Mouse (Mus musculus) midbrain, postnatal 0 days (tissue): ENCODE results near the gene Shroom3. TPM values are rescaled to one million over a fixed set of nuclear protein-coding genes. Genes with fewer than 3 reads are reported as not detected.

ENCODE experiments used
- ATAC-seq: fragments of 200-750 bp; cut with Nextera tagmentation; 2 replicates; pipeline ENCODE4 v1.8.0; 2017; ENCODE audit warnings: moderate number of reproducible peaks, mild to moderate bottlenecking, moderate TSS enrichment, moderate library complexity; ENCODE audit not compliant: low FRiP score
- DNase-seq: peaks from one replicate; pipeline ENCODE4 v3.0.0-alpha.2; 2015; ENCODE audit warnings: low spot score
- H3K27ac ChIP-seq: fragments of 300-500 bp; sonication (generic); 2 replicates; pipeline ENCODE4 v1.5.1; 2014; ENCODE audit warnings: low read depth, mild to moderate bottlenecking, low read length, mixed read lengths
- H3K27me3 ChIP-seq: fragments of 300-500 bp; sonication (generic); 2 replicates; pipeline ENCODE4 v1.6.1; 2014; ENCODE audit warnings: low read length, control low read depth, mixed read lengths; ENCODE audit not compliant: insufficient read depth
- H3K36me3 ChIP-seq: fragments of 300-500 bp; sonication (generic); 2 replicates; pipeline ENCODE4 v1.6.1; 2014; ENCODE audit warnings: low read length, control low read depth, mixed read lengths; ENCODE audit not compliant: insufficient read depth
- H3K4me1 ChIP-seq: fragments of 300-500 bp; sonication (generic); 2 replicates; pipeline ENCODE4 v1.6.1; 2014; ENCODE audit warnings: mild to moderate bottlenecking, control low read depth, antibody characterized with exemption, low read length, mixed read lengths; ENCODE audit not compliant: insufficient read depth
- H3K4me2 ChIP-seq: fragments of 300-500 bp; sonication (generic); 2 replicates; pipeline ENCODE4 v1.6.1; 2014; ENCODE audit warnings: low read depth, mild to moderate bottlenecking, low read length, mixed read lengths; ENCODE audit not compliant: poor library complexity, severe bottlenecking
- H3K4me3 ChIP-seq: fragments of 300-500 bp; sonication (generic); 2 replicates; pipeline ENCODE4 v1.5.1; 2014; ENCODE audit warnings: low read depth, mild to moderate bottlenecking, low read length, moderate library complexity
- H3K9ac ChIP-seq: fragments of 300-500 bp; sonication (generic); replicated peaks from 2 replicates; pipeline ENCODE4 v1.6.1; 2014; ENCODE audit warnings: mild to moderate bottlenecking, low read length, moderate library complexity, mixed read lengths; ENCODE audit not compliant: poor library complexity, severe bottlenecking
- H3K9me3 ChIP-seq: fragments of 300-500 bp; sonication (generic); 2 replicates; pipeline ENCODE4 v1.6.1; 2016; ENCODE audit warnings: low read length, control low read depth
- CTCF ChIP-seq: IDR thresholded peaks from 2 replicates; pipeline ENCODE4 v1.5.1; 2016; ENCODE audit warnings: antibody characterized with exemption, mild to moderate bottlenecking
- WGBS: fragments of 180-500 bp; shearing (Covaris S2); extraction: QIAGEN DNeasy Blood & Tissue Kit; methylation state at CpG from one replicate; pipeline ENCODE4 v1.1.7; 2014; 5-methylcytosine and 5-hydroxymethylcytosine counted together
- polyA plus RNA-seq: library from polyadenylated mRNA; unstranded; fragments of >200 nt; fragmentation: Nextera tagmentation; extraction: Ambion mirVana; gene quantifications from 2 replicates; pipeline ENCODE4 v1.2.1, GENCODE M21; 2015
- total RNA-seq: library from RNA; depleted of rRNA; stranded (reverse); fragments of >200 nt; gene quantifications from 2 replicates; pipeline ENCODE4 v1.2.3, GENCODE M21; 2014

Gene Shroom3
- total and polyA plus RNA-seq, 2 experiments from 2014 or later: 1.2 to 8.1 TPM

DNA sequence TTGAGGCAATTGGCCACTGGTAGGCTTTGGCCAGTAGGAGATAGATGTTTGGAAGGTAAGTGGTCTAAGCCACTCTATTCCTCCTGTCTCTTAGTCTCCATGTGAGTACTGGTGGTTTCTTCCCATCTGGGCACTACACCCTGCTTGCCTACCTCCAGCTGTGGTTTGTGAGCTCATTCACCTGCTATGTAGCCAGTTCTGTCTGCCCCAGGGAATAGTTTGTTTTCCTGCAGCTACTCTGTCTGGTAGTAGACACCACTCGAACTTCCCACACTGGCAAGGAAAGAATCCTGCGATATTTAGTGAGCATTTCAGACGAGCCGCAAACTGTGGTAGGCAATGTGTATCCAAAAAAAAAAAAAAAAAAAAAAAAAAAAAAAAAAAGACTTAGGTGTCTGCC, 68.3 kb downstream of the Shroom3 start:
- Histone ChIP-seq H3K9ac (no peak overlapping the region), H3K9me3 (no peaks in the 10 kb centered on the region), H3K27me3 (no peaks in the 10 kb centered on the region), H3K4me3 (no peak overlapping the region), H3K36me3 (no peaks in the 10 kb centered on the region), H3K4me1 (no peaks in the 10 kb centered on the region), H3K4me2 (no peak overlapping the region), H3K27ac (no peak overlapping the region)
- ATAC-seq (no peak), DNase-seq (no peak)
- 88% methylated on average over 4 of the region's 4 CpGs for WGBS
- TF ChIP-seq CTCF: no peak

DNA sequence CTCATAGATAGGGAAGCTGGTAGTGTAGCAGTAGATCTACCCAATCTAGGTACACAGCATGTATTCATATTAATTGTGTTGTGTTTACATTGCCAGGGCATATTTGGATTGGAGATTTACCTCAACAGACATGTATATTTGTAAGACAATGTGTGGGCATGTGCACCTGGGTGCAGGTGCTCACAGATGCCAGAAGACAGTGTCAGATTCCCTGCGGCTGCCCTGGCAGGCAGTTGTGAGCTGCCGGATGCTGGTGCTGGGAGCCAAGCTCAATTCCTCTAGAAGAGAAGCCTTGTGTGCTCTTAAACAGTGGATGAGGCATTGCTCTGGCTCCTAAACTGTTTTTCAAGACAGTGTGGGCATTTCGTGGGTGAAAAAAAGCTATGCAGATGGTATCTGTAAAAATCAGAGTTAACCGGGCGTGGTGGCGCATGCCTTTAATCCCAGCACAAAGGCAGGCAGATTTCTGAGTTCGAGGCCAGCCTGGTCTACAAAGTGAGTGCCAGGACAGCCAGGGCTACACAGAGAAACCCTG, 72.1 kb downstream of the Shroom3 start:
- Histone ChIP-seq H3K4me2 (no peak overlapping the region), H3K36me3 (no peaks in the 10 kb centered on the region), H3K9me3 (no peaks in the 10 kb centered on the region), H3K9ac (no peak overlapping the region), H3K27me3 (no peaks in the 10 kb centered on the region), H3K4me3 (no peak overlapping the region), H3K4me1 (no peaks in the 10 kb centered on the region), H3K27ac (no peak overlapping the region)
- 88% methylated on average over 7 of the region's 7 CpGs for WGBS
- TF ChIP-seq CTCF: no peak
- no peak for DNase-seq
- ATAC-seq: no peak

DNA sequence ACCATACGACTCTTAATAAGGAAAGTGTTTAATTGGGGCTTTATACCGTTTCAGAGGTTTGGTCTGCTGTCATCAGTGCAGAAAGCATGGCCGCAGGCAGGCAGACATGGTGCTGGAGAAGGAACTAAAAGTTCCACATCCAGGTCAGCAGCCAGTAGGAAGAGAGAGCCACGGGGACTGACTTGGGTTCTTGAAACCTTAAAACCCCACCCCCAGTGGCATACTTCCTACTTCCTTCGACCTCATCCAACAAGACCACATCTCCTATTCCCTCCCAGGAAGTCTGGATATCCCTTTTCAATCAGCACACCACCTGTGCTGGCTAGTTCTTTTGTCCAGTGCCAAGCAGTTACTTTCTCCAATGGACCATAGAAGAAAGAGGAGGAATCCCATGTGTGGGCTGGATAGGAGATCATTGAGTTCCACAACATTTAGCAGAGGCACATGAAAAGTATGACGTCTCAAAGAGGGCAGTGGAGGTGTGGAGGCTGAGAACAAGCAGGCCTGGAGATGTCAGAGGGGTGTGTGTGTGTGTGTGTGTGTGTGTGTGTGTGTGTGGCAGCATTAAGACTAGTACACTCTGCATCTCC, 76.0 kb downstream of the Shroom3 start:
- WGBS: 88% methylated on average over 6 of the region's 6 CpGs

DNA sequence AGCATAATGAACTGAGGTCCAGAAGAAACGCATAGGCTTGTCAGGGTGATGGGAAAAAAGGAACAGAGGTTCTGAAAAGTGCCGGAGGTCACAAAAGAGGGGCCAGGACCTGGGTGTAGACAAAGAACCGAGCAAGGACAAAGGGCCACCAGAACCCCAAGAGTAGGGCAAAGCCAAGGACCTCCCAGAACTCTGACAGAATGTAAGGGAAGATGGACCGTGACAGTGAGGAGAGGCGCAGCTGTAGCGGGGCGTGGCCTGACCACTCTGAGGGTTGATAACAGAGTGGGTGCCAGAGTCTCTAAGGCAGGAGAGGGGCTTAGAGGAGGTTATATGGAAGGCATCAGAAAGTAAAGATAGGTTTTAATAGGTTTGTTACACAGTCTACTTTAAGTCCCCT, 77.3 kb downstream of the Shroom3 start:
- no peaks in the 10 kb centered on the region for H3K27me3 ChIP-seq
- ATAC-seq: no peak
- no peak for TF ChIP-seq CTCF

More for the DNA sequence above, 76.0 kb downstream of the Shroom3 start:
- Histone ChIP-seq H3K4me1 (no peaks in the 10 kb centered on the region), H3K4me2 (no peak overlapping the region), H3K27ac (no peak overlapping the region), H3K36me3 (no peaks in the 10 kb centered on the region), H3K9me3 (no peaks in the 10 kb centered on the region), H3K4me3 (no peak overlapping the region), H3K27me3 (no peaks in the 10 kb centered on the region), H3K9ac (no peak overlapping the region)
- ATAC-seq (no peak), DNase-seq (no peak)
- no peak for TF ChIP-seq CTCF

GRCm38 (mm10) chr5:92761615-92762353, 78.5 kb downstream of the Shroom3 start:
- Histone ChIP-seq H3K27ac (no peak overlapping the region), H3K27me3 (no peaks in the 10 kb centered on the region), H3K36me3 (no peaks in the 10 kb centered on the region), H3K4me3 (no peak overlapping the region), H3K4me2 (no peak overlapping the region), H3K4me1 (no peaks in the 10 kb centered on the region), H3K9ac (no peak overlapping the region), H3K9me3 (no peaks in the 10 kb centered on the region)
- ATAC-seq (no peak), DNase-seq (no peak)
- no peak for TF ChIP-seq CTCF
- 86% methylated on average over 9 of the region's 9 CpGs for WGBS

More for the DNA sequence above, 77.3 kb downstream of the Shroom3 start:
- no peaks in the 10 kb centered on the region for H3K9me3 ChIP-seq
- no peaks in the 10 kb centered on the region for H3K4me1 ChIP-seq
- WGBS: 80% methylated on average over 7 of the region's 7 CpGs
- no peak for DNase-seq
- H3K9ac ChIP-seq: no peak overlapping the region
- H3K36me3 ChIP-seq: no peaks in the 10 kb centered on the region
- H3K4me3 ChIP-seq: no peak overlapping the region
- no peak overlapping the region for H3K27ac ChIP-seq
- no peak overlapping the region for H3K4me2 ChIP-seq

- Histone ChIP-seq H3K4me1 (no peaks in the 10 kb centered on the region), H3K4me3 (no peak overlapping the region), H3K4me2 (no peak overlapping the region), H3K27me3 (no peaks in the 10 kb centered on the region), H3K9me3 (no peaks in the 10 kb centered on the region), H3K27ac (no peak overlapping the region), H3K9ac (no peak overlapping the region), H3K36me3 (no peaks in the 10 kb centered on the region)
- 90% methylated on average over 5 of the region's 5 CpGs for WGBS
- ATAC-seq: no peak
- DNase-seq: no peak
- TF ChIP-seq CTCF: no peak
Observed at GRCm38 (mm10) chr5:92762425-92762824, 79.2 kb downstream of the Shroom3 start.
